Mouse (Mus musculus) stomach, postnatal 0 days (tissue): Measurements from ENCODE around the gene Gm44805.

Experiments used
- CTCF ChIP-seq: IDR thresholded peaks from 2 replicates; pipeline ENCODE4 v1.5.1; 2016; ENCODE audit warnings: antibody characterized with exemption, low read depth, mild to moderate bottlenecking, moderate library complexity
- EP300 ChIP-seq: optimal IDR thresholded peaks from 2 replicates; pipeline ENCODE3; 2016; ENCODE audit warnings: antibody characterized with exemption

DNA sequence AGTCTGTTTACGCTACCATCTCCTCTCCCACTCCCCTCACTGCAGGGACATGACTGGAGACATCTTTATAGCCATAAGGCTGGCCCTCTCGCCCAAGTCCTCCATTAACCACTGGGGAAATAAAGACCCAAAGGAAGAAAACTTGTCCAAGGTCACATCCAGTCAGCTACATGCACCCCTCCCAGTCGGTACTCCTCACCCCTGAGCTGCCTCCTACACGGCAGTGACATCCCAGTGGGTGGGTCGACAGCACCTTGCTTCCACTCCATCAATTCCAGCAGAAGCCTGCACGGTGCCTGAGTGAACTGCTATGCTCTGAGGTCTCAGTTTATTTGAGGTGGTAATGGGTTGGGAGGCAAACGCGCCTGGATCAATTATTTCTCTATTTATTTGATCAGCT is 17.3 kb downstream of the Gm44805 start:
- TF ChIP-seq EP300 (no peak), CTCF (no peak)
